Mouse (Mus musculus) adrenal gland, adult 8-10 months (tissue): Measurements from ENCODE around the gene Bri3. TPM values are rescaled to one million over a fixed set of nuclear protein-coding genes. Genes with fewer than 3 reads are reported as not detected.
"Not testable (repeated sequence)": the region's sequence is repeated elsewhere in the genome, so short reads cannot be mapped to it uniquely, and the experiment has no call there.

ENCODE experiments used
- DNase-seq: peaks from one replicate; pipeline ENCODE4 v3.0.0; 2022
- total RNA-seq, 4 experiments: library from RNA; stranded (reverse); gene quantifications; 2 replicates each; pipeline ENCODE4 v1.2.4; 2022

The Bri3 gene
- total RNA-seq, 4 experiments from 2014 or later, result 101 to 135 (median 118) TPM

DNA sequence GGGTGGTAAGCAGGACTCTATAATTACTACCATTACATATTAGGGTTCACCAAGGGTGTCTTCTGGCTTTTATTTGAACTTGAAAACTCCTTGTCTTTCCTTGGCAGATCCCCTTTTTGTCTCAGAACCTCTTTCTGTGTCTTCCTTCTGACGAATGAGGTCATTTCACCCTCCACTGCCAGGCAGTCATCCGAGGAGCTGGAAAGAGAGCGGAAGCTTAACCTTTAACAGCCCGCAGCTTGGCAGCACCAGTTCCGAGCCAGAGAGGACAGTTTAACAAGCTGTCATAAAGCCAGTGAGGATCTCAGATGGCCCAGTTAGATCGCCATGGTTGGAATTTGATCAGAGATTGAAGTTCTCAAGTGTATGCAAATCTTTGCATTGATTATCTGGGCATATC, 116.1 kb downstream of the Bri3 start:
- no peak for DNase-seq

DNA sequence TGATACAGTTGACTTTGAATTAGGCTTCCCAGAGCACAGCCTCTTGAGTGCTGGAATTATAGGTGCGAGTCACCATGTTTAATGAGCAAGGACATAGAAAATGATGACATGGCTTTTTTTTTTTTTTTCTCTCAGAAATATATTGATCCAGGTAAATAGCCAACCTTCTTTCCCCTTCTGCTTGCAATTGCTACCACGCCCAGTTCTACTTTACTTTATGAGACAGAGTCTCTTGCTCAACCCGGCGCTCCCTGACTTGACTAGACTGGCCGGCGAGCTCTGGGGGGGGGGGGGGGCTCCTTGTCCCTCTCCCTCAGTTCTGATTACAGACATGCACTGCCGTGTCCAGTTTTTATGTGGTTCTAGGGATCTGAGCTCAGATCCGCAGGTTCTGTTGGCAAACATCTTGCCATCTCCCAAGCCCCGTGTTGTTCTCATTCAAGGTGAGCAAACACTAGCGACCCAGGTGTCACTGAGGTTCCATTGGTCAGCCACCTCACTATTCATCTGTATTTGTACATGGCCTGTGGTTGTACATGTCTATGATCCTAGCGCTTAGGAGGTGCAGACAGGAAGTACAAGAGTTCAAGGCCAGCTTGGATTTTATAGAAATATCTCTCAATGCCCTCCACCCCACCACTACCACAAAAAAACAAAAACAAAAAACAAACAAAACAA, 120.6 kb downstream of the Bri3 start:
- no peak for DNase-seq

- not testable (repeated sequence) for DNase-seq
Measured at GRCm38 (mm10) chr5:144366551-144366950, 122.3 kb downstream of the Bri3 start.

- DNase-seq, result no peak
Measured at GRCm38 (mm10) chr5:144368661-144369205, 124.5 kb downstream of the Bri3 start.

- DNase-seq, result no peak
Measured at GRCm38 (mm10) chr5:144370986-144371385, 126.7 kb downstream of the Bri3 start.

DNA sequence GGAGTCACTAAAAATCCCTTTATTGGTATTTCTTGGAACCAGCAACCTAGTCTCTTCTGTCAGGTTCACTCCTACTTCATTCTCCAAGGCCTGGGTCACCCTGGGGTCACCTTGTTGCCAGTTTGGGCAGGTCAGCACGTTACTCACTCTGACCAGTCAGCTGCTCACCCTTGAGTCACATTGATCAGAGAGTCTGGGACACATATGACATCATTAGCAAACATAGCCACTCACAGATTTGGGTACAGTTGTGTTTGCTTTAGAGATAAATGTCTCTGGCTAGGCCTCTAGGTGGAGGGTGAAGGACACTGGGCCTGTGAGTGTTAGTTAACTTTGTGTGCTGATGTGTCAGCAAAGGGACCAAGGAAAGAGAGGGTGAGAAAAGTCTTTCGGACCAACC, 127.9 kb downstream of the Bri3 start:
- peak; percentile 58 for DNase-seq

- no peak for DNase-seq
Measured at GRCm38 (mm10) chr5:144372885-144373284, 128.6 kb downstream of the Bri3 start.

DNA sequence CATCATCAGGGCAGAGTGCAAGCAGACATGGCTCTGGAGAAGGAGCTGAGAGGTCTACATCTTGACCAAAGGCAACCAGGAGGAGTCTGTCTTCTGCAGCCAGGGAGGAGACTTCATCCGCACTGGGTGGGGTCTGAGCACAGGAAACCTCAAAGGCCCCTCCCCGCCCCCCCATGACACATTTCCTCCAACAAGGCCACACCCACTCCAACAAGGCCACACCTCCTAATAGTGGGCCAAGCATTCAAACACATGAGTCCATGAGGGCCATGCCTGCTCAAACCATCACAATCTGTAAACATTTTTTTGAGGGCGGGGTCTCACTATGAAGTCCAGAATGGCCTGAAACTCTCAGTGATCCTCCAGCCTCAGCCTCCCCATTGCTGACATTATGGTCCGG, 135.2 kb downstream of the Bri3 start:
- DNase-seq, result no peak

- DNase-seq, result no peak
Measured at GRCm38 (mm10) chr5:144380689-144381088, 136.5 kb downstream of the Bri3 start.

GRCm38 (mm10) chr5:144381782-144382181, 137.5 kb downstream of the Bri3 start:
- no peak for DNase-seq

GRCm38 (mm10) chr5:144383936-144384335, 139.7 kb downstream of the Bri3 start:
- no peak for DNase-seq

- no peak for DNase-seq
Measured at GRCm38 (mm10) chr5:144387851-144388250, 143.6 kb downstream of the Bri3 start.

DNA sequence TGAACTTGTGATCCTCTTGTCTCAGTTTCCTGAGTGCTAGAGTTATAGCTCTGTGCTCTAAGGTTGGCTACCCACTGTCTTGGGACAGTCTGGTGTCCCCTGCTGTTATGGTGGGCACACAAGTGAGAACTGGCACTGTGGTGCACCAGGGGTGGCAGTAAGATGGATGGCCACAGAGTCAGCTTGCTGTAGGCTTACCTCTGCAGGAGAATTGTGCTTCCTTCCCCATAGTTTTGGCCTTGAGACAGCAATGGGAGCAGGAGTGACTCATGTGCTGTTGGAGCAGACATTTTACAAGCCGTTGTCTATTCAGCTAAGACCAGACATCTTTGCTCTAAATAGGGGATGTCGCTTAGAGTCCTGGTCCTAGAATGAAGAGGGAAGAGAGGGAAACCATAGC, 149.9 kb downstream of the Bri3 start:
- peak; percentile 20 for DNase-seq

GRCm38 (mm10) chr5:144397566-144397965, 153.3 kb downstream of the Bri3 start:
- DNase-seq, result no peak

GRCm38 (mm10) chr5:144400821-144401220, 156.6 kb downstream of the Bri3 start:
- DNase-seq, result no peak

- DNase-seq, result no peak
Measured at GRCm38 (mm10) chr5:144406256-144406655, 162.0 kb downstream of the Bri3 start.

DNA sequence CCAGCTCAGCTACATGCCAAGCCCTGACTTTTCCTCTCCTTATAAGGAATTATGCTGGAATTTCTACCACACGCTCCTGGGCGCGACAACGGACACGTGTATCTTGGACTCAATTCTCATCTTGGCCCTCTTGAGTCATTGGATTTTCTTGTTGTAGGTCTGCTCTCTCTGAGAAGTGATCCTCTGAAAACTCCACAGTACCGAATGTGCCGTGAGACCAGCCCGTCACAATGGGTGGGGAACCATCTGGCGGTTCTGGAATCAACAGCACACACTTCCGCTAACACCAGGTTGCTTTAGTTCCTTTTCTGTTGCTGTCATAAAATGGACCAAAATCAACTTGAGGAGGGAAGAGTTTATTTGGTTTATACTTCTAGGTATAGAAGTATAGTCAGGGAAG, 166.4 kb downstream of the Bri3 start:
- no peak for DNase-seq

GRCm38 (mm10) chr5:144411702-144412101, 167.5 kb downstream of the Bri3 start:
- peak; percentile 59 for DNase-seq

DNA sequence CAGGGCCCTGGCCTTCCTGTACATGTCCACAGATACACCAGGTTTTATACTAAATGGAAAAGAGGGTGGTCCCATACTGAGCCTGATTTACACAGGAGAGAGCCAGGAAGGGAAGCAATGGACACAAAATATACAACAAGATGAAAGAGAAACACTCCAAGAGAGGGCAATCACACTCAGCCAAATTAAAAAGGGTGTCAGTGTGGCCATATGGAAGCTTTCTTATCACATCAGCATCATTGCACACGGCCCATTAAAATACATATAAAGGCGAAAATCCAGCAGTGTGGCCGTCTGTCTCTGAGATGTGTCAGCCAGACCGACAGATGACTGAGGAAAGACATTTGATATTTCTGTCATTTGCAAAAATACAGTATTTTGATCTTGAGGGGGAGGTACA, 168.5 kb downstream of the Bri3 start:
- DNase-seq, result no peak

- no peak for DNase-seq
Measured at GRCm38 (mm10) chr5:144418456-144418855, 174.2 kb downstream of the Bri3 start.

- peak; percentile 40 for DNase-seq
Measured at GRCm38 (mm10) chr5:144420001-144420400, 175.8 kb downstream of the Bri3 start.

DNA sequence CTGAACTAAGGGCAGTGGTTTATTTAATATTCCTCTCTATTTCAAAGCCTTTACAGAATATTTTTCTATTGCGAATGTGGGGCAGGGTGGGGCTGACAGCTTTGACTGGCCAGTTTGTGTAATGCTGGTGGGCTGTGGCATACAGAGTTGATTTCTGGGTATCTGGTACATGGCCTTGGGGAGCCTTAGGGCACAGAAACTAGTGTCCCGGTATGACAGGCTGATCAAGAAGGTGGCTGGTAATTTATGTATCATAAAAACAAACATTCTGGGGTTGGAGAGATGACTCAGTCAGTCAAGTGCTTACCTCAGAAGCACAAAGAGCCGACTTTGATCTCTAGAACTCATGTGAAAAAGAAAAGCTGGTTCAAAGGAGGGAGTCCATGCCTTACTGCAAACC, 182.5 kb downstream of the Bri3 start:
- DNase-seq, result peak; percentile 38

GRCm38 (mm10) chr5:144427861-144428260, 183.6 kb downstream of the Bri3 start:
- no peak for DNase-seq

DNA sequence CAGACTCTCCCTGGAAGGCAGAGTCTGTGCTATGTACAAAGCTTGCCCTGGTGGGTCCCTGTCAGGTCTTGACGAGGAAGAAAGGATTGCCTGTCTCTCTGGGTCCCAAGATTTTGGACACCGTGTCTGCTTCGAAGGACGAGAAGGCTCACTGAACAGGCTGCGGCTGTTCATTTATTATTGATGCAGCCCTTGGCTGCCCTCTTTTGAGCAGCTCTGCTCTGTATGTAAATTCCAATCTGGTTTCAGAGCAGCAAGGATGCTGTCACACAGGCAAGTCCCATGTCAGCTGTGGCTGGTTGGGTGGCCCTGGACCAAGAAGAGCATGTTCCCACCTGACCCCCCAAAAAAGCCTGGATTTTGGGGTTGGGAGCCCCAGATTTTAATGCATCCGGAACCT, 187.2 kb downstream of the Bri3 start:
- no peak for DNase-seq
